Mouse (Mus musculus) lung, postnatal 0 days (tissue): Measurements from ENCODE around the gene Inca1.

ENCODE experiments used
- CTCF ChIP-seq: IDR thresholded peaks from 2 replicates; pipeline ENCODE4 v1.5.1; 2016; ENCODE audit warnings: antibody characterized with exemption, mild to moderate bottlenecking
- EP300 ChIP-seq: IDR thresholded peaks from 2 replicates; pipeline ENCODE4 v1.6.1; 2016; ENCODE audit warnings: antibody characterized with exemption, mild to moderate bottlenecking, control low read depth

DNA sequence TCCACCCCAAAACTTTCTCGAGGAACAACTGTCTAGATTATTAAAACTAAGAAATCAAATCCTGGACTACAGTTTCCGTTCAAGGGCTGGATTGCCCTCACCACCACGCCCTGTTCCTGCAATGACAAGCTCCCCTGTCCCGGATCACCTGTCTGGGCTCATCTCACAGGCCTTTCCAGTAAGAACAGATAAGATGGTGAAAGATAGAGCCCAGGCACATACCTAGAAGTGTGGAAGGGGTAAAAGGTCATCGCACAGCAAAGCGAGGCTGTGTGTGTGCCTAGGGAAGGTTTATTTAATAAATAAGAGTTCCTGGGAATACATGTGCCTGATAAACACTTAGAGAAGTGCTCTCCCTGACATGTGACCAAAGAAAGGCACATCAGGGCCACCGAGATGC, 45.7 kb upstream of the Inca1 start:
- TF ChIP-seq CTCF = no peak
- no peak for TF ChIP-seq EP300
